Mouse (Mus musculus) limb, embryonic 15.5 days (tissue): Measurements from ENCODE around the gene Cnot10. TPM values are rescaled to one million over a fixed set of nuclear protein-coding genes. Genes with fewer than 3 reads are reported as not detected.
A peak's percentile ranks its signal among the peaks of the same experiment; 100 is the strongest.

ENCODE experiments used
- ATAC-seq: fragments of 200-750 bp; cut with Nextera tagmentation; 2 replicates; pipeline ENCODE4 v1.8.0; 2017; ENCODE audit warnings: low read depth, moderate TSS enrichment; ENCODE audit not compliant: insufficient number of reproducible peaks, low FRiP score, low TSS enrichment
- H3K27ac ChIP-seq: fragments of 300-500 bp; sonication (generic); 2 replicates; pipeline ENCODE4 v1.5.1; 2015; ENCODE audit warnings: moderate library complexity, mild to moderate bottlenecking, inconsistent platforms
- H3K27me3 ChIP-seq: fragments of 300-500 bp; sonication (generic); 2 replicates; pipeline ENCODE4 v1.6.1; 2015; ENCODE audit warnings: inconsistent platforms
- H3K36me3 ChIP-seq: fragments of 300-500 bp; sonication (generic); 2 replicates; pipeline ENCODE4 v1.6.1; 2015; ENCODE audit warnings: inconsistent platforms
- H3K4me1 ChIP-seq: fragments of 300-500 bp; sonication (generic); 2 replicates; pipeline ENCODE4 v1.6.1; 2015; ENCODE audit warnings: inconsistent platforms
- H3K4me2 ChIP-seq: fragments of 300-500 bp; sonication (generic); 2 replicates; pipeline ENCODE4 v1.6.1; 2015; ENCODE audit warnings: mild to moderate bottlenecking, inconsistent platforms
- H3K4me3 ChIP-seq: fragments of 300-500 bp; sonication (generic); 2 replicates; pipeline ENCODE4 v1.5.1; 2015; ENCODE audit warnings: mild to moderate bottlenecking, inconsistent platforms
- H3K9ac ChIP-seq: fragments of 300-500 bp; sonication (generic); 2 replicates; pipeline ENCODE4 v1.6.1; 2015; ENCODE audit warnings: inconsistent platforms
- H3K9me3 ChIP-seq: fragments of 300-500 bp; sonication (generic); 2 replicates; pipeline ENCODE4 v1.6.1; 2016; ENCODE audit warnings: inconsistent platforms
- WGBS: fragments of 180-500 bp; shearing (Covaris S2); methylation state at CpG from one replicate; pipeline ENCODE4 v1.1.7; 2015; 5-methylcytosine and 5-hydroxymethylcytosine counted together
- polyA plus RNA-seq: library from polyadenylated mRNA; unstranded; fragments of >200 nt; fragmentation: Nextera tagmentation; extraction: Ambion mirVana; gene quantifications from 2 replicates; pipeline ENCODE4 v1.2.1, GENCODE M21; 2015

The Cnot10 gene
- polyA plus RNA-seq, 1 experiment from 2014 or later: 60.9 TPM

DNA sequence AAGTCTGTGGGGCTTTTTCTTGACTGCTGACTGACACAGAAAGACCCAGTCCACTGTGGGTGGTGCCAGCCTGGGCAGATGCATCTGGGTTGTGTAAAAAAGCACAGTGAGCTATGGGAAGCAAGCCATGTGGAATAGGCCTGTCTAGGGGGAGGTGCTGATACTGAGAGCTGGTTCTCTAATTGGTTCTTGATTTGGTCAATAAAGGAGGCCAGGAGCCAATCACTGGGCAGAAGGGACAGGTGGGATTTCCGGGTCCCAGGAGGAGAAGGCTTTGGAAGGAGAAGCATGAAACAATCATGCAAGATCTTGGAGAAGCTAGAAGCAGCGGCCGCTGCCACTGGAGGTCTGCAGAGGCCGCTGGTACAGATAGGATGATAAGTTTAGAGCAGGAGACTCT is 27.4 kb downstream of the Cnot10 start:
- H3K4me2 ChIP-seq: no peak overlapping the region
- ATAC-seq: no peak
- no peak overlapping the region for H3K4me3 ChIP-seq
- H3K27ac ChIP-seq: no peak overlapping the region
- H3K27me3 ChIP-seq: no peaks in the 10 kb centered on the region
- H3K4me1 ChIP-seq: no peaks in the 10 kb centered on the region
- H3K36me3 ChIP-seq: peaks cover 75% of the 10 kb centered on the region
- 86% methylated on average over 4 of the region's 4 CpGs for WGBS
- H3K9me3 ChIP-seq: no peaks in the 10 kb centered on the region
- no peak overlapping the region for H3K9ac ChIP-seq

DNA sequence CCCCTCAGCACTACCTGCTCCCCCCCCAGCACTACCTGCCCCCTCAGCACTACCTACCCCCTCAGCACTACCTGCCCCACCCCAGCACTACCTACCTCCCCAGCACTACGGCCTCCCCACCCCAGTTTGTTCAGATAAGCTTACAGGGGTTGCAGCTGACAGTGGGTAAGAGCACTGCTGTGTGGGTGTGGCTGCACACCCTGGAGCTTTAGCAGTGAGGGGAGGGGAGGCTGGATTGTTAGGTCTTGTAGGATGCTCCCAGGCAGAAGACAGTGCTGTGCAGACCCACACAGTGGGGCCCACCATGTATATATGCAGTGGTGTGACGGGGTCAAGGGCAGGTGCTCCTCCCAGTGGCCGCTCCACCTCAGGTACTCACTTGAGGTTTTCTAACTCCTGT is 29.7 kb downstream of the Cnot10 start:
- no peak overlapping the region for H3K27ac ChIP-seq
- no peak for ATAC-seq
- H3K4me3 ChIP-seq: no peak overlapping the region
- H3K9me3 ChIP-seq: no peaks in the 10 kb centered on the region
- WGBS: 92% methylated on average over 3 of the region's 3 CpGs
- no peaks in the 10 kb centered on the region for H3K4me1 ChIP-seq
- H3K4me2 ChIP-seq: no peak overlapping the region
- H3K36me3 ChIP-seq: peaks cover 79% of the 10 kb centered on the region
- H3K9ac ChIP-seq: no peak overlapping the region
- no peaks in the 10 kb centered on the region for H3K27me3 ChIP-seq

DNA sequence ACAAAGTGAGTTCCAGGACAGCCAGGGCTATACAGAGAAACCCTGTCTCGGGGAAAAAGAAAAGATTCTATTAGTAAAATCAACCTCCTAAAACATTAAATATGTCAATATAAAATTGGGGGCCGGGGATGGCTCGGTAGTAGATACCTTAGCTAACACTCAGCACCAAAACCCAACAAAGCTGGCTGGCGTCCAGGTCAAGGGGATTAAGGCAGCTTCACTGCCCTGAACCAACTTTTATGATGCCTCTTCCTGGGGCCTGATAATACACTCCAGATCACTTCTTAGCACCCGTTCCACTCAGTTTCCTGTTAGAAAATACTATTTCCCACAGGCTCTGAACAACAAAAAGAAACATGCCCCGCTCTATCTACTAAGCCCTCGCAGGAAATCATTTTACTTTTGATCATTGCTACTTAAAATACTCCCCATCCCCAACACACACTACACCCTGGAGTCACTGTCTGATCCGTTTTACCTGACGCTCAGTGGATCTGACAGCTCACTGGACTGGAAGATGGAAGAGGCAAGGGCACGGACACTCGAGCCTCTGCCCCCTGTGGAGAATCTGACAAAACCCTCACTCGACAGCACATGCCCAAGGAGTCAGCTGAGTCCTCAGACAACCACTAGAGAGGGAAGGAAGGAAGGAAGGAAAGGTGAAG is 36.0 kb downstream of the Cnot10 start:
- H3K4me2 ChIP-seq: no peak overlapping the region
- H3K9me3 ChIP-seq: no peaks in the 10 kb centered on the region
- no peaks in the 10 kb centered on the region for H3K4me1 ChIP-seq
- H3K36me3 ChIP-seq: peaks cover 76% of the 10 kb centered on the region
- H3K4me3 ChIP-seq: no peak overlapping the region
- WGBS: 60% methylated on average over 12 of the region's 12 CpGs
- no peaks in the 10 kb centered on the region for H3K27me3 ChIP-seq
- H3K27ac ChIP-seq: no peak overlapping the region
- ATAC-seq: no peak
- no peak overlapping the region for H3K9ac ChIP-seq

DNA sequence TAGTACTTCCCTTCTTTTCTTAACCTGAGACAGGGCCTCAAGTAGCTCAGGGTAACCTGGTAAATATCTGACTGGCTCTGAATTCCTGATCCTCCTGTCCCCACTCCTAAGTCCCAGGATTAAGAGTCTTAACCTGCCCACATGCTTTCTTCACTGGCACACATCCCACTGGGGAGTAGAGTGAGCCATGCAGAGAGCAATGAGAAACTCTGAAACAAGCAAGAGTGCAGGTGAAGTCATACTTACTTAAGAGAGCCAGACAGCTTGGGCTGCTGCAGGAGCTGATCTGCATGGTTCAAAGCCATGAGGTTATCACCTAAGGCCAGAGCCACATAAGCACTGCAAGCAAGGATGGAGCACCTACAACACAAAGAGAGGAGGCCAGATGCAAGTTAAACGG is 38.9 kb downstream of the Cnot10 start:
- no peak for ATAC-seq
- WGBS: 85% methylated on average over 1 of the region's 1 CpGs
- Histone ChIP-seq H3K4me3 (no peak overlapping the region), H3K4me1 (no peaks in the 10 kb centered on the region), H3K27me3 (no peaks in the 10 kb centered on the region), H3K9me3 (no peaks in the 10 kb centered on the region), H3K9ac (no peak overlapping the region), H3K36me3 (peaks cover 81% of the 10 kb centered on the region), H3K4me2 (no peak overlapping the region), H3K27ac (no peak overlapping the region)

DNA sequence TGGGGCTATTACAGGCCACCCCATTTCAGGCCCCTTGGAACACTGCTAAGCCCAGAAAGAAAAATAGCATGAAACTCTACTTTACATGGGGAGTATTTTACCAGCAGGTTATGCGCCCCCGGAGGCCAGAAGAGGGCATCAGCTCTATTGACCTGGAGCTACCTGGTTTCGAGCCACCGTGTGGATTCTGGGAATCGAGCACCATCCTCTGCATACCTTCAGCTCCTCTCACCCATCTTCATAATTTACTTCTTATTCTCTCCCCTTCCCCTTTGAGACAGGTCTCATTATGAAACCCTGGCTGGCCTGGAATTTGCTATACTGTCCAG is 55.0 kb downstream of the Cnot10 start:
- Histone ChIP-seq H3K36me3 (peaks cover 36% of the 10 kb centered on the region), H3K9ac (no peak overlapping the region), H3K4me1 (peaks cover 12% of the 10 kb centered on the region), H3K27me3 (no peaks in the 10 kb centered on the region), H3K4me3 (no peak overlapping the region), H3K4me2 (no peak overlapping the region), H3K9me3 (no peaks in the 10 kb centered on the region), H3K27ac (no peak overlapping the region)
- WGBS: 46% methylated on average over 5 of the region's 5 CpGs
- ATAC-seq: no peak

DNA sequence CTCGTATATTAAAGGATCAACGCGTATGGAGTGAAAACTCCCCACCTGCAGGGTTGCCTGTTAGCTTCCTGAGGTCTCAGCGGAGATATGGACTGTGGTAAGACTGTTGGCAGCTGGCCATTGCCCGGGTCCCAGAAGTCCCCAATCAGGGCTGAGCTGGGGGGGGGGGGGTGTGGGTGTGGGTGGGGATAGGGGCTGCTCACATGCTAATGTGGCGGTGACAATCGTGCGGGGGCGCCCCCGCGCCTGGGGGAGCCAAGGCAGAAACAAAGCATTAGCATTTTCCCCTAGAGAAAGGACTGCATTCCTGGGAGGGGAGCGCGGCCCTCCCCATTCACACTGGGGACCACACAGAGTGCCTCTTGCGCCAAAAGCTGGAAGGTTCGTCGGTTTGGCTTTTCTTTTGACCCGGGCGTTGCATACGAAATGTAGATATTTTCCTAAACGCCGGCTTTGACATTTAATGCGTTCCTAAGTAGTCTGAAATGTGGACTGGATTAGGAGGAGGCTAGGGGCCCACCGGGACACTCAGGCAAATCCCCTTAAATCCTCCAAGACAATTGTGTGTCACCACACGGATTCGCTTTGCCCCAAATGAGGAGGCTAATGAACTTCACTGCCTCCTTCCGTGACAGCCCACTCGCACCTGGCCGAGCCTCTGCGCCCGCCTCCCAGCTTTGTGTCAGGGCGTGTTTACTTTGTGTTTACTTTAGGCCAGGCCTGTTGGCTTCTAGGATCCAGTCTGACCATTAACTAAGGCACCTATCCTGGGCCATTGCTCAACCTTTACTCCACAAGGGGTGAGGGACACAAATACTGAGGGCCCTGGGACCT is 55.6 kb downstream of the Cnot10 start:
- no peaks in the 10 kb centered on the region for H3K9me3 ChIP-seq
- peaks cover 12% of the 10 kb centered on the region for H3K4me1 ChIP-seq
- 0 out of 2 replicates have a peak overlapping the region, but pooled peaks have one; percentile 21 for H3K9ac ChIP-seq

DNA sequence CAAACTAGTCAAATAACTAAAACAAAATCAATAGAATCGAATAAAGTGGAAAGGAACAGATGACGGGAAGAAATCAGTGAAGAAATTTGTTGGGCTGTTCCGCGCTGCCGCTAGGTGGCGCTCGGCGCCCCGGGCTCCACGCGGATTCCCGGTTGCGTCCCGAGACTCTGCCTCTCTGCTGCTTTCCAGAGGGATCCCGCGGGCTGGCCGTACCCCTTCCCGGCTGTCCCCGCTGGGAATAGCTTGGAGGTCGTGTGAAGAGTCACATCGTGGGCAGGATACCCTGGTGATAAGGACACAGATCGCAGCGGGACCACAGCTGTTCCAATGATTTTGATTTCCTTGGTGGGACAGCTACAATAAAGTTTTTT is 56.2 kb downstream of the Cnot10 start:
- H3K4me3 ChIP-seq: peak overlapping the region; percentile 42
- no peak for ATAC-seq
- peak overlapping the region; percentile 77 for H3K4me2 ChIP-seq
- WGBS: under 1% methylated on average over 23 of the region's 23 CpGs
- H3K9me3 ChIP-seq: no peaks in the 10 kb centered on the region
- H3K36me3 ChIP-seq: peaks cover 30% of the 10 kb centered on the region
- H3K27ac ChIP-seq: peak overlapping the region; percentile 55; the same call in 1 of the 2 replicates
- 0 out of 2 replicates have a peak overlapping the region, but pooled peaks have one; percentile 21 for H3K9ac ChIP-seq
- H3K27me3 ChIP-seq: no peaks in the 10 kb centered on the region
- peaks cover 18% of the 10 kb centered on the region for H3K4me1 ChIP-seq

More for the DNA sequence above, 55.6 kb downstream of the Cnot10 start:
- WGBS: 6% methylated on average over 31 of the region's 31 CpGs
- H3K4me2 ChIP-seq: peak overlapping the region; percentile 77
- peaks cover 36% of the 10 kb centered on the region for H3K36me3 ChIP-seq
- peak overlapping the region; percentile 55; the same call in 1 of the 2 replicates for H3K27ac ChIP-seq
- no peaks in the 10 kb centered on the region for H3K27me3 ChIP-seq
- H3K4me3 ChIP-seq: peak overlapping the region; percentile 42
- ATAC-seq: no peak

DNA sequence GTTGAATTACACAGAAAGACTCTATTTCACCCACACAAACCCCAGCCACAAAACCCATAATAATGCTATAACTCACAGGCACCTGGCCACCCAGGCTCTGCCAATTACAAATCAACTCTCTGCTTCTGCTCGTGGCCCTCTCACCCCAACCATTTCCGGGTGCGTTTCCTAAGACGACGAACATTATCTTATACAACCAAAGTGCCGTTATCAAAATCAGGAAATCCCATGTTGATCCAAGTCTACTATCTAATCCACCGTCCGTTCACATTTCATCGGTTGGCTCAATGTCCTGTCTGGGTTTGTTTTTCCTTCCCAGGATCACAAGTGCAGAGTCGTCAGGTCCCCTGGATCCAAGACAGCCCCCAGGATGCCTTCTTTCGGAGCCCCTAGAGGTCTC is 61.3 kb downstream of the Cnot10 start:
- Histone ChIP-seq H3K4me1 (peaks cover 10% of the 10 kb centered on the region; the same call in 1 of the 2 replicates), H3K36me3 (no peaks in the 10 kb centered on the region), H3K9ac (no peak overlapping the region), H3K4me3 (no peak overlapping the region), H3K27ac (0 out of 2 replicates have a peak overlapping the region, but pooled peaks have one; percentile 22), H3K27me3 (no peaks in the 10 kb centered on the region), H3K9me3 (no peaks in the 10 kb centered on the region), H3K4me2 (0 out of 2 replicates have a peak overlapping the region, but pooled peaks have one; percentile 7)
- no peak for ATAC-seq
- 27% methylated on average over 11 of the region's 11 CpGs for WGBS

DNA sequence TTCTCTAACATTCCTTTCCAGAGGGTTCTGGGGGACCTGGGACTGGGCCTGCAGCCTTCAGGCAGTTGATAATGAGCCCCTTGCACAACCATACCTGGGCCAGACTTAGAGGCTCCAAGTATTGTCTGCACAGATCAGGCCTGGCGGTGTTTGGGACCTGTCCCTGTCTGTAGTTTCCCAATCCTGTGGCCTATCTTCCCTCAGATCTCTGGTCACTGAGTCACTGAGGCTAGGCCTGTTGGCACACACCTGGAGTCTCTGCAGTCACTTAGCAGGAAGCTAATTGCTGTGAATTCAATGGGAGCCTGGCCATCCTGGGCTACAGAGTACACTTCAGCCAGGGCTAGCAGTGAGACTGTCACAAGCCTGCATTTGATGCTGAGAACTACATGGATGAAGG is 64.0 kb downstream of the Cnot10 start:
- no peak overlapping the region for H3K27ac ChIP-seq

DNA sequence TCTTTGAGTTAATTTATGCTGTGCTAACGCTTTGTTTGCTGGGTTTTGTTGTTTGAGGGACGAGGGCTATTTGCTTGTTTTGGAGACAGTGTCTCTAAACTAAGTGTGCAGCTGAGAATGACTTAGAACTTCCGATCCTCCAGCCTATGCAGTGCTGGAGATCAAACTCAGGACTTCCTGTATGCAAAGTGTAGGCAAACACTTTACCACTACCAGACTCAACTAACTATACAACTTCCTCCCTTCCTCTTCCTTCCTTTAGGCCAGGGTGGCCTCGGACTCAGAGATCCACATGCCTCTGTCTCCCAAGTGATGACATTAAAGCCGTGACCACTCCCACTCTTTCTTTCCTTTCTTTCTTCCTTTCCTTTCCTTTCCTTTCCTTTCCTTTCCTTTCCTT is 66.5 kb downstream of the Cnot10 start:
- no peak overlapping the region for H3K4me2 ChIP-seq

More for the DNA sequence above, 64.0 kb downstream of the Cnot10 start:
- H3K9me3 ChIP-seq: no peaks in the 10 kb centered on the region
- 72% methylated on average over 1 of the region's 1 CpGs for WGBS
- H3K4me3 ChIP-seq: no peak overlapping the region
- H3K4me2 ChIP-seq: no peak overlapping the region
- H3K4me1 ChIP-seq: peaks cover 10% of the 10 kb centered on the region; the same call in 1 of the 2 replicates
- no peak overlapping the region for H3K9ac ChIP-seq
- H3K36me3 ChIP-seq: no peaks in the 10 kb centered on the region
- no peak for ATAC-seq
- no peaks in the 10 kb centered on the region for H3K27me3 ChIP-seq

DNA sequence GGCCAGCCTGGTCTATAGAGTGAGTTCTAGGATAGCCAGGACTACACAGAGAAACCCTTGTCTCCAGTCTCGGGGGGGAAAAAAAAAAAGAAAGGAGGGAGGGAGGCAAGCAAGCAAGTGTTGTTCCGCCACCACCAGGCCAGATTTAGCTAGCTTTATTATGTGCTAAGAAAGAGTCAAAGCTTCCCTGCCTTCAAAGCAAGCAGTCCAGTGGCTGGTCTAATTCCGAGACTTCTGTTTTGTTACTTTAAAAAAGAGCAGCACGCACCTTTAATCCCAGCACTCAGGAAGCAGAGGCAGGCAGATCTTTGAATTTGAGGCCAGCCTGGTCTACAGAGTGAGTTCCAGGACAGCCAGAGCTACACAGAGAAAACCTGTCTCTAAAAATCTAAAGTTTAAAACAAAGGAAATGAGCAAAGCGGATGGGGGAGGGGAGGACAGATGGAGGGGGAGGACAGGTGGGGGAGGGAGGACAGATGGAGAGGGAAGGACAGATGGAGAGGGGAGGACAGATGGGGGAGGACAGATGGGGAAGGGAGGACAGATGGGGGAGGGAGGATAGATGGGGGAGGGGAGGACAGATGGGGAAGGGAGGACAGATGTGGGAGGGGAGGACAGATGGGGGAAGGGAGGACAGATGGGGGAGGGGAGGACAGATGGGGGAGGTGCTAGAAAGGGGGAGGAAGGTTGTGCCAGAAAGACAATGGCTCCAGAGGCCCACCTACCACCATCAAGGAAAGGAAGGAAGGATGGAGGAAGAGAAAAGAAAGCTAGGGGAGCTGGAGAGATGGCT is 71.1 kb downstream of the Cnot10 start:
- ATAC-seq: no peak
- H3K9ac ChIP-seq: no peak overlapping the region
- H3K4me2 ChIP-seq: no peak overlapping the region
- H3K27me3 ChIP-seq: peaks cover 5% of the 10 kb centered on the region
- H3K36me3 ChIP-seq: no peaks in the 10 kb centered on the region
- no peak overlapping the region for H3K4me3 ChIP-seq
- WGBS: 84% methylated on average over 5 of the region's 5 CpGs
- H3K9me3 ChIP-seq: no peaks in the 10 kb centered on the region
- peaks cover 9% of the 10 kb centered on the region for H3K4me1 ChIP-seq
- no peak overlapping the region for H3K27ac ChIP-seq

More for the DNA sequence above, 66.5 kb downstream of the Cnot10 start:
- WGBS: 64% methylated on average over 5 of the region's 5 CpGs
- H3K27me3 ChIP-seq: no peaks in the 10 kb centered on the region
- H3K36me3 ChIP-seq: no peaks in the 10 kb centered on the region
- no peak for ATAC-seq
- no peaks in the 10 kb centered on the region for H3K9me3 ChIP-seq
- no peak overlapping the region for H3K9ac ChIP-seq
- H3K4me3 ChIP-seq: no peak overlapping the region
- peaks cover under 1% of the 10 kb centered on the region; the same call in 1 of the 2 replicates for H3K4me1 ChIP-seq
- no peak overlapping the region for H3K27ac ChIP-seq
